Mouse (Mus musculus) stomach, postnatal 0 days (tissue): ENCODE data around the gene Surf2.

ENCODE experiments used
- CTCF ChIP-seq: IDR thresholded peaks from 2 replicates; pipeline ENCODE4 v1.5.1; 2016; ENCODE audit warnings: antibody characterized with exemption, low read depth, mild to moderate bottlenecking, moderate library complexity
- EP300 ChIP-seq: optimal IDR thresholded peaks from 2 replicates; pipeline ENCODE3; 2016; ENCODE audit warnings: antibody characterized with exemption

DNA sequence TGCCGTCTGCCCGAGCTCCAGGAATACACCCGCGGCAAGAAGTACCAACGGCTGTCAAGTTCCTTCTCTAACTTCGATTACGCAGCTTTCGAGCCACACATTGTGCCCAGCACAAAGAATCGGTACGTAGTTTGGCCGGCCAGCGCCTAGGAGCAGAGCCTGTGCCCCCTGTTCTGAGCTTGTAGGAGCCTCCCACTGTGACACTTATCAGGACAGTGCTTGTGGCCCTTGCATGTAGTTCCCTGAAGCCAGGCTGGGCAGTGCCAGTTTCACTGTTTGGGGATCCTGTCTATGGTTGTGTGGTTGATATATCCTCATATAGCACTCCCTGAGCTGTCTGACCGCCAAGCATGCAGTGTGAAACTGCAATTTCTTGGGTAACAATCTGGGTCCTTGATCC lies 571 bp downstream of the Surf2 start:
- TF ChIP-seq CTCF, result no peak
- no peak for TF ChIP-seq EP300
